Mouse (Mus musculus): ENCODE measurements at regions not wholly inside any gene's neighbourhood (a gene's known extent, or its start where the extent isn't known, plus 50 kb on each side); places are given as distances from the start of the nearest gene placed in this dataset.
"Not testable (repeated sequence)": the region's sequence is repeated elsewhere in the genome, so short reads cannot be mapped to it uniquely, and the experiment has no call there.

GRCm38 (mm10) chr10:96685991-96686601 is 69.3 kb downstream of the Btg1 start:
- DNase-seq (ENCODE audit: low read depth, low spot score): no peak

GRCm38 (mm10) chr10:96686659-96687440 is 70.0 kb downstream of the Btg1 start:
- no peak for DNase-seq (ENCODE audit: low read depth, low spot score)

- DNase-seq (ENCODE audit: low read depth, low spot score): no peak
Measured at GRCm38 (mm10) chr10:96687441-96687772, 70.6 kb downstream of the Btg1 start.

GRCm38 (mm10) chr10:96689976-96690867 is 73.4 kb downstream of the Btg1 start:
- no peak for DNase-seq (ENCODE audit: low read depth, low spot score)

GRCm38 (mm10) chr10:96690868-96691302 is 74.1 kb downstream of the Btg1 start:
- no peak for DNase-seq (ENCODE audit: low read depth, low spot score)

GRCm38 (mm10) chr10:96691319-96691870 is 74.6 kb downstream of the Btg1 start:
- DNase-seq (ENCODE audit: low read depth, low spot score): no peak

- no peak for DNase-seq (ENCODE audit: low read depth, low spot score)
Measured at GRCm38 (mm10) chr10:96692821-96693220, 76.0 kb downstream of the Btg1 start.

- DNase-seq (ENCODE audit: low read depth, low spot score): no peak
Measured at GRCm38 (mm10) chr10:96693766-96694165, 77.0 kb downstream of the Btg1 start.

- no peak for DNase-seq (ENCODE audit: low read depth, low spot score)
Measured at GRCm38 (mm10) chr10:96696571-96696970, 79.8 kb downstream of the Btg1 start.

- no peak for DNase-seq (ENCODE audit: low read depth, low spot score)
Measured at GRCm38 (mm10) chr10:96697781-96698180, 81.0 kb downstream of the Btg1 start.

GRCm38 (mm10) chr10:96706656-96707055 is 89.8 kb downstream of the Btg1 start:
- no peak for DNase-seq (ENCODE audit: low read depth, low spot score)

GRCm38 (mm10) chr10:96708471-96708870 is 91.7 kb downstream of the Btg1 start:
- DNase-seq (ENCODE audit: low read depth, low spot score): no peak

GRCm38 (mm10) chr10:96709698-96710356 is 93.0 kb downstream of the Btg1 start:
- DNase-seq (ENCODE audit: low read depth, low spot score): no peak

- no peak for DNase-seq (ENCODE audit: low read depth, low spot score)
Measured at GRCm38 (mm10) chr10:96711993-96712392, 95.2 kb downstream of the Btg1 start.

GRCm38 (mm10) chr10:96714702-96715101 is 97.9 kb downstream of the Btg1 start:
- no peak for DNase-seq (ENCODE audit: low read depth, low spot score)

GRCm38 (mm10) chr10:96717281-96717680 is 100.5 kb downstream of the Btg1 start:
- no peak for DNase-seq (ENCODE audit: low read depth, low spot score)

- DNase-seq (ENCODE audit: low read depth, low spot score): not testable (repeated sequence)
Measured at GRCm38 (mm10) chr10:96718706-96719105, 101.9 kb downstream of the Btg1 start.

GRCm38 (mm10) chr10:96720281-96720711 is 103.5 kb downstream of the Btg1 start:
- peak; percentile 5 for DNase-seq (ENCODE audit: low read depth, low spot score)

GRCm38 (mm10) chr10:96720956-96721688 is 104.3 kb downstream of the Btg1 start:
- no peak for DNase-seq (ENCODE audit: low read depth, low spot score)

- no peak for DNase-seq (ENCODE audit: low read depth, low spot score)
Measured at GRCm38 (mm10) chr10:96722491-96722890, 105.7 kb downstream of the Btg1 start.

- no peak for DNase-seq (ENCODE audit: low read depth, low spot score)
Measured at GRCm38 (mm10) chr10:96723071-96723470, 106.3 kb downstream of the Btg1 start.

All from retina, postnatal 7 days (tissue).